Mouse (Mus musculus) forebrain, postnatal 0 days (tissue): ENCODE data around the gene Wasl. TPM values are rescaled to one million over a fixed set of nuclear protein-coding genes. Genes with fewer than 3 reads are reported as not detected.

ENCODE experiments used
- ATAC-seq: fragments of 200-750 bp; cut with Nextera tagmentation; 2 replicates; pipeline ENCODE4 v1.8.0; 2017; ENCODE audit warnings: mild to moderate bottlenecking, moderate library complexity
- DNase-seq: peaks from one replicate; pipeline ENCODE4 v3.0.0-alpha.2; 2015
- H3K27ac ChIP-seq: fragments of 300-500 bp; sonication (generic); 2 replicates; pipeline ENCODE4 v1.5.1; 2014; ENCODE audit warnings: low read depth, mild to moderate bottlenecking, antibody characterized with exemption, low read length, moderate library complexity, mixed read lengths
- H3K27me3 ChIP-seq: fragments of 300-500 bp; sonication (generic); 2 replicates; pipeline ENCODE4 v1.6.1; 2014; ENCODE audit warnings: mild to moderate bottlenecking, low read length, mixed read lengths; ENCODE audit not compliant: insufficient read depth
- H3K36me3 ChIP-seq: fragments of 300-500 bp; sonication (generic); 2 replicates; pipeline ENCODE4 v1.6.1; 2014; ENCODE audit warnings: mild to moderate bottlenecking, moderate library complexity; ENCODE audit not compliant: insufficient read depth
- H3K4me1 ChIP-seq: fragments of 300-500 bp; sonication (generic); 2 replicates; pipeline ENCODE4 v1.6.1; 2014; ENCODE audit warnings: antibody characterized with exemption; ENCODE audit not compliant: insufficient read depth
- H3K4me2 ChIP-seq: fragments of 300-500 bp; sonication (generic); 2 replicates; pipeline ENCODE4 v1.6.1; 2014; ENCODE audit warnings: low read depth, mild to moderate bottlenecking, moderate library complexity
- H3K4me3 ChIP-seq: fragments of 300-500 bp; sonication (generic); 2 replicates; pipeline ENCODE4 v1.5.1; 2014; ENCODE audit warnings: low read depth, low read length, mixed read lengths
- H3K9ac ChIP-seq: fragments of 300-500 bp; sonication (generic); 2 replicates; pipeline ENCODE4 v1.6.1; 2014; ENCODE audit warnings: mild to moderate bottlenecking
- H3K9me3 ChIP-seq: fragments of 300-500 bp; sonication (generic); 2 replicates; pipeline ENCODE4 v1.6.1; 2016; ENCODE audit warnings: low read length
- CTCF ChIP-seq: sonication (generic); IDR thresholded peaks from 2 replicates; pipeline ENCODE4 v1.5.1; 2016; ENCODE audit warnings: antibody characterized with exemption, control low read depth, low read depth
- WGBS: fragments of 180-500 bp; shearing (Covaris S2); extraction: QIAGEN DNeasy Blood & Tissue Kit; methylation state at CpG from one replicate; pipeline ENCODE4 v1.1.7; 2014; 5-methylcytosine and 5-hydroxymethylcytosine counted together
- polyA plus RNA-seq: library from polyadenylated mRNA; unstranded; fragments of >200 nt; fragmentation: Nextera tagmentation; extraction: Ambion mirVana; gene quantifications from 2 replicates; pipeline ENCODE4 v1.2.1, GENCODE M21; 2015
- total RNA-seq: library from RNA; depleted of rRNA; stranded (reverse); fragments of >200 nt; gene quantifications from 2 replicates; pipeline ENCODE4 v1.2.3, GENCODE M21; 2014

The Wasl gene
- total and polyA plus RNA-seq, 2 experiments from 2014 or later, result 26.2 to 59.5 TPM

GRCm38 (mm10) chr6:24645346-24646053 is 19.3 kb downstream of the Wasl start:
- 82% methylated on average over 6 of the region's 6 CpGs for WGBS
- Histone ChIP-seq H3K4me2 (no peak overlapping the region), H3K4me1 (no peaks in the 10 kb centered on the region), H3K4me3 (no peak overlapping the region), H3K9me3 (no peaks in the 10 kb centered on the region), H3K27ac (no peak overlapping the region), H3K27me3 (no peaks in the 10 kb centered on the region), H3K36me3 (no peaks in the 10 kb centered on the region), H3K9ac (no peak overlapping the region)
- DNase-seq (no peak), ATAC-seq (no peak)
- TF ChIP-seq CTCF, result no peak

- Histone ChIP-seq H3K27ac (no peak overlapping the region), H3K4me3 (no peak overlapping the region), H3K9ac (no peak overlapping the region), H3K27me3 (no peaks in the 10 kb centered on the region), H3K9me3 (no peaks in the 10 kb centered on the region), H3K36me3 (no peaks in the 10 kb centered on the region), H3K4me2 (no peak overlapping the region), H3K4me1 (no peaks in the 10 kb centered on the region)
- 91% methylated on average over 3 of the region's 3 CpGs for WGBS
- no peak for DNase-seq
- no peak for TF ChIP-seq CTCF
- no peak for ATAC-seq
These were observed 21.8 kb downstream of the Wasl start for GRCm38 (mm10) chr6:24642960-24643359.

- no peaks in the 10 kb centered on the region for H3K4me1 ChIP-seq
- 95% methylated on average over 2 of the region's 2 CpGs for WGBS
- no peaks in the 10 kb centered on the region for H3K36me3 ChIP-seq
- no peak overlapping the region for H3K4me2 ChIP-seq
- TF ChIP-seq CTCF, result no peak
- ATAC-seq, result no peak
- H3K4me3 ChIP-seq, result no peak overlapping the region
- no peak overlapping the region for H3K9ac ChIP-seq
- no peaks in the 10 kb centered on the region for H3K9me3 ChIP-seq
- DNase-seq, result no peak
- H3K27ac ChIP-seq, result no peak overlapping the region
- H3K27me3 ChIP-seq, result no peaks in the 10 kb centered on the region
These were observed 22.6 kb downstream of the Wasl start for GRCm38 (mm10) chr6:24642161-24642560.

GRCm38 (mm10) chr6:24641286-24641685 is 23.5 kb downstream of the Wasl start:
- no peak overlapping the region for H3K4me2 ChIP-seq
- 95% methylated on average over 4 of the region's 4 CpGs for WGBS
- DNase-seq, result no peak
- H3K9me3 ChIP-seq, result no peaks in the 10 kb centered on the region
- no peak overlapping the region for H3K4me3 ChIP-seq
- no peak overlapping the region for H3K9ac ChIP-seq
- no peaks in the 10 kb centered on the region for H3K36me3 ChIP-seq
- TF ChIP-seq CTCF, result no peak
- H3K4me1 ChIP-seq, result no peaks in the 10 kb centered on the region
- no peak overlapping the region for H3K27ac ChIP-seq
- no peaks in the 10 kb centered on the region for H3K27me3 ChIP-seq
- ATAC-seq, result no peak

- Histone ChIP-seq H3K4me3 (no peak overlapping the region), H3K4me2 (no peak overlapping the region), H3K36me3 (peaks cover 8% of the 10 kb centered on the region; the same call in 1 of the 2 replicates), H3K9me3 (no peaks in the 10 kb centered on the region), H3K4me1 (no peaks in the 10 kb centered on the region), H3K9ac (no peak overlapping the region), H3K27ac (no peak overlapping the region), H3K27me3 (no peaks in the 10 kb centered on the region)
- 59% methylated on average over 2 of the region's 2 CpGs for WGBS
- DNase-seq, result peak; percentile 17
- no peak; the same call in 1 of the 2 replicates for ATAC-seq
- peak; percentile 19 for TF ChIP-seq CTCF
These were observed 29.0 kb downstream of the Wasl start for GRCm38 (mm10) chr6:24635814-24636213.

GRCm38 (mm10) chr6:24634065-24634464 is 30.7 kb downstream of the Wasl start:
- Histone ChIP-seq H3K27me3 (no peaks in the 10 kb centered on the region), H3K4me1 (no peaks in the 10 kb centered on the region), H3K4me2 (no peak overlapping the region), H3K9ac (no peak overlapping the region), H3K4me3 (no peak overlapping the region), H3K36me3 (peaks cover 8% of the 10 kb centered on the region; the same call in 1 of the 2 replicates), H3K27ac (no peak overlapping the region), H3K9me3 (no peaks in the 10 kb centered on the region)
- DNase-seq (no peak), ATAC-seq (no peak)
- no peak for TF ChIP-seq CTCF
- 86% methylated on average over 3 of the region's 3 CpGs for WGBS

- H3K27ac ChIP-seq, result no peak overlapping the region
- peaks cover 8% of the 10 kb centered on the region; the same call in 1 of the 2 replicates for H3K36me3 ChIP-seq
- H3K4me3 ChIP-seq, result no peak overlapping the region
- ATAC-seq, result no peak
- H3K27me3 ChIP-seq, result no peaks in the 10 kb centered on the region
- no peak overlapping the region for H3K9ac ChIP-seq
- no peaks in the 10 kb centered on the region for H3K4me1 ChIP-seq
- DNase-seq, result no peak
- no peak for TF ChIP-seq CTCF
- H3K4me2 ChIP-seq, result no peak overlapping the region
- 83% methylated on average over 4 of the region's 4 CpGs for WGBS
- no peaks in the 10 kb centered on the region for H3K9me3 ChIP-seq
These were observed 32.7 kb downstream of the Wasl start for GRCm38 (mm10) chr6:24632061-24632460.
